Mouse (Mus musculus): Measurements from ENCODE around the gene Tmprss2.

DNA sequence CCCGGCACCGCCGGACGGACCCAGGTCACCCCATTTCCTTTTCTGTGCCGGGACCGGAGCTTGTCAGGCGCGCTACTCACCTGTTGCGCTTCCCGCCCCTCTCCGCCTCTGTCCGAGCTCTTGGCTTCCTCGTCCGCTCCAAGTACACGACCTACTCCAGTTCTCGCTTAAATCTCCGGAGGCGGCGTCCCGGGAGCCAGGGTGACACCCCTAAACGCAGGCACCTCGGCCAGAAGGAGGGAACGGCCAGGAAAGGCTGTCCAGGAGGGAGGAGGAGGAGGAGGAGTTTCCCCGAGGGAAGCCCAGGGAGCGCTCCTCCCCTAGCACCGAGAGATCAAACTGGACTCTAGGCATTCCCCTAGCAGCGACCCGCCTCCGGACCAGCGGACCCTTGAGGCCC lies at the start of gene Tmprss2:
- TF ChIP-seq POLR2A (IDR thresholded peaks at IDR 0.05; ENCODE audit: insufficient read depth, low read depth, low read length) (no peak), CTCF (IDR thresholded peaks at IDR 0.05; ENCODE audit: insufficient read depth, low read depth, low read length) (no peak)
